ENCODE assay signal across 9 mouse cellular contexts in genomic region chr15:25715218-25715995, GRCm38 (mm10).
DNase-seq lines count a peak whose midpoint lies in the region; ATAC-seq and TF ChIP-seq lines count a peak whose summit lies in the region.
"Had no signal": no experiment of that assay in that cellular context is flagged by ENCODE, and none has a peak within 500 bp of the region (broad histone marks: within the 10 kb centered on the region; RNA-seq: fewer than 3 reads in every experiment).

No protein-coding gene starts in this region.

- WGBS in intestine, embryonic 16.5 days = 63% methylated on average over 10 of the region's 10 CpGs
- 57% methylated on average over 10 of the region's 10 CpGs for WGBS in liver, postnatal 0 days (ENCODE audit: insufficient replicate concordance)

- intact Hi-C loops in left cerebral cortex, postnatal 10 days (cut with DNase I) = loop anchor here (5.0 kb wide), 3 partner anchors 228 to 1123 kb away; no protein-coding TSS in a partner anchor

- H3K27ac ChIP-seq in intestine, embryonic 16.5 days (ENCODE audit: low read length) = 0 out of 2 replicates have a peak overlapping the region, but pooled peaks have one; percentile 18
- H3K27ac ChIP-seq in liver, postnatal 0 days (ENCODE audit: low read depth) = peak overlapping the region; percentile 63

- TF ChIP-seq CTCF in liver, postnatal 0 days (IDR thresholded peaks at IDR 0.05; ENCODE audit: low read depth) = no peak

- H3K9me3 ChIP-seq in intestine, embryonic 16.5 days (ENCODE audit: control insufficient read depth, low read length) = no peaks in the 10 kb centered on the region
- H3K9me3 ChIP-seq in liver, postnatal 0 days (ENCODE audit: low read length) = no peaks in the 10 kb centered on the region

- peak; percentile 68 for ATAC-seq in intestine, embryonic 16.5 days
- peak; percentile 66 for ATAC-seq in liver, postnatal 0 days

- H3K36me3 ChIP-seq in intestine, embryonic 16.5 days (ENCODE audit: control insufficient read depth, insufficient read depth, low read length) = 0 out of 2 replicates have a peak, but pooled peaks cover 4% of the 10 kb centered on the region
- no peaks in the 10 kb centered on the region for H3K36me3 ChIP-seq in liver, postnatal 0 days (replicated peaks; ENCODE audit: insufficient read depth, low read length)

- DNase-seq in brain, adult 2 months (ENCODE audit: low read depth, low spot score) = peak; percentile 95
- peak; percentile 78 to 82 for DNase-seq in cerebellum, adult 18-20 months
- peak; percentile 42 for DNase-seq in liver, postnatal 0 days
- DNase-seq in thymus, adult 18-20 months = no peak
- no peak for DNase-seq in left cerebral cortex, postnatal 10 days (ENCODE audit: extremely low spot score in 1 of 2, low spot score in 2 of 2)
- DNase-seq in thymus, postnatal 10 days (ENCODE audit: low spot score in 2 of 2) = no peak
- no peak for DNase-seq in heart, adult 9 months (ENCODE audit: low spot score in 2 of 2)
- DNase-seq: layer of hippocampus, adult 9-11 months had no signal

- peaks cover 14% of the 10 kb centered on the region for H3K4me1 ChIP-seq in intestine, embryonic 16.5 days (ENCODE audit: control insufficient read depth, insufficient read depth, low read length)
- peaks cover 8% of the 10 kb centered on the region; the same call in 1 of the 2 replicates for H3K4me1 ChIP-seq in liver, postnatal 0 days (ENCODE audit: insufficient read depth)

- H3K4me2 ChIP-seq in intestine, embryonic 16.5 days (ENCODE audit: low read depth, low read length) = no peak overlapping the region
- peak overlapping the region; percentile 19; the same call in 1 of the 2 replicates for H3K4me2 ChIP-seq in liver, postnatal 0 days (ENCODE audit: low read depth, low read length)

- no peak for TF ChIP-seq EP300 in liver, postnatal 0 days (IDR thresholded peaks at IDR 0.05; ENCODE audit: low read depth)

- H3K9ac ChIP-seq in intestine, embryonic 16.5 days (ENCODE audit: low read depth, low read length) = no peak overlapping the region
- no peak overlapping the region for H3K9ac ChIP-seq in liver, postnatal 0 days (replicated peaks)

- no peak overlapping the region for H3K4me3 ChIP-seq in intestine, embryonic 16.5 days (ENCODE audit: low read length)
- no peak overlapping the region for H3K4me3 ChIP-seq in liver, postnatal 0 days (ENCODE audit: low read depth, low read length)

- no peaks in the 10 kb centered on the region for H3K27me3 ChIP-seq in intestine, embryonic 16.5 days (replicated peaks; ENCODE audit: control insufficient read depth, insufficient read depth, low read length)
- no peaks in the 10 kb centered on the region for H3K27me3 ChIP-seq in liver, postnatal 0 days (ENCODE audit: insufficient read depth, low read length)

Comparison
In these comparisons a context has a peak if more than half of its experiments do, and no peak if none do; other contexts are left out.
1. DNase-seq: peak in brain, adult 2 months (single experiment), cerebellum, adult 18-20 months (2 of 2) and liver, postnatal 0 days (single experiment); none in thymus, adult 18-20 months (0 of 2), left cerebral cortex, postnatal 10 days (0 of 2), thymus, postnatal 10 days (0 of 2) and heart, adult 9 months (0 of 2).